Mouse (Mus musculus) liver, adult (tissue): Measurements from ENCODE around the gene Ddx5.

Experiments used
- GATA4 ChIP-seq: IDR thresholded peaks from 2 replicates; pipeline ENCODE4 v1.6.1; 2014; ENCODE audit warnings: mild to moderate bottlenecking, low read length; ENCODE audit not compliant: insufficient replicate concordance

The Ddx5 gene

GRCm38 (mm10) chr11:106814601-106815320 lies 25.8 kb upstream of the Ddx5 start:
- no peak for TF ChIP-seq GATA4

GRCm38 (mm10) chr11:106812410-106813136 lies 23.6 kb upstream of the Ddx5 start:
- no peak for TF ChIP-seq GATA4

GRCm38 (mm10) chr11:106802069-106802627 lies 13.2 kb upstream of the Ddx5 start:
- TF ChIP-seq GATA4, result no peak

- TF ChIP-seq GATA4, result peak; percentile 56; the same call in 1 of the 2 replicates
Observed at GRCm38 (mm10) chr11:106795679-106796078, 6.7 kb upstream of the Ddx5 start.

GRCm38 (mm10) chr11:106793846-106794245 lies 4.9 kb upstream of the Ddx5 start:
- no peak for TF ChIP-seq GATA4

- TF ChIP-seq GATA4, result no peak
Observed at GRCm38 (mm10) chr11:106789649-106790048, 664 bp upstream of the Ddx5 start.

GRCm38 (mm10) chr11:106788026-106788774 lies 785 bp downstream of the Ddx5 start:
- TF ChIP-seq GATA4, result peak; percentile 49; the same call in 1 of the 2 replicates

GRCm38 (mm10) chr11:106787131-106788025 lies 1.6 kb downstream of the Ddx5 start:
- TF ChIP-seq GATA4, result peak; percentile 16; the same call in 1 of the 2 replicates

- no peak for TF ChIP-seq GATA4
Observed at GRCm38 (mm10) chr11:106785043-106785442, 3.9 kb downstream of the Ddx5 start.

- TF ChIP-seq GATA4, result no peak
Observed at GRCm38 (mm10) chr11:106784476-106784875, 4.5 kb downstream of the Ddx5 start.

- no peak for TF ChIP-seq GATA4
Observed at GRCm38 (mm10) chr11:106782841-106783764, 5.9 kb downstream of the Ddx5 start.

GRCm38 (mm10) chr11:106780590-106781220 lies 8.3 kb downstream of the Ddx5 start:
- TF ChIP-seq GATA4, result no peak

GRCm38 (mm10) chr11:106780089-106780425 lies 8.9 kb downstream of the Ddx5 start:
- no peak for TF ChIP-seq GATA4
